Mouse (Mus musculus) thymus, adult 2 months (tissue): ENCODE data around the gene Vps72.

Experiments
- CTCF ChIP-seq: fragments of 200-500 bp; IDR thresholded peaks from 2 replicates; pipeline ENCODE4 v1.5.1; 2012; ENCODE audit warnings: mild to moderate bottlenecking, control low read depth, low read length, moderate library complexity, borderline replicate concordance; ENCODE audit not compliant: control insufficient read depth, poor library complexity, insufficient read depth; ENCODE audit errors: extremely low read depth
- POLR2A ChIP-seq: fragments of 200-500 bp; IDR thresholded peaks from 2 replicates; pipeline ENCODE4 v1.6.1; 2012; ENCODE audit warnings: mild to moderate bottlenecking, low read length, control low read depth, moderate library complexity; ENCODE audit not compliant: control insufficient read depth, poor library complexity, insufficient read depth; ENCODE audit errors: extremely low read depth

- no peak for TF ChIP-seq POLR2A
- no peak for TF ChIP-seq CTCF
Measured at GRCm38 (mm10) chr3:95135023-95135422, 24.2 kb downstream of the Vps72 start.
